Mouse (Mus musculus): ENCODE results near the gene Crat. TPM values are rescaled to one million over a fixed set of nuclear protein-coding genes. Genes with fewer than 3 reads are reported as not detected.

Gene Crat
- polyA plus RNA-seq, 1 experiment from 2014 or later: 164 TPM

DNA sequence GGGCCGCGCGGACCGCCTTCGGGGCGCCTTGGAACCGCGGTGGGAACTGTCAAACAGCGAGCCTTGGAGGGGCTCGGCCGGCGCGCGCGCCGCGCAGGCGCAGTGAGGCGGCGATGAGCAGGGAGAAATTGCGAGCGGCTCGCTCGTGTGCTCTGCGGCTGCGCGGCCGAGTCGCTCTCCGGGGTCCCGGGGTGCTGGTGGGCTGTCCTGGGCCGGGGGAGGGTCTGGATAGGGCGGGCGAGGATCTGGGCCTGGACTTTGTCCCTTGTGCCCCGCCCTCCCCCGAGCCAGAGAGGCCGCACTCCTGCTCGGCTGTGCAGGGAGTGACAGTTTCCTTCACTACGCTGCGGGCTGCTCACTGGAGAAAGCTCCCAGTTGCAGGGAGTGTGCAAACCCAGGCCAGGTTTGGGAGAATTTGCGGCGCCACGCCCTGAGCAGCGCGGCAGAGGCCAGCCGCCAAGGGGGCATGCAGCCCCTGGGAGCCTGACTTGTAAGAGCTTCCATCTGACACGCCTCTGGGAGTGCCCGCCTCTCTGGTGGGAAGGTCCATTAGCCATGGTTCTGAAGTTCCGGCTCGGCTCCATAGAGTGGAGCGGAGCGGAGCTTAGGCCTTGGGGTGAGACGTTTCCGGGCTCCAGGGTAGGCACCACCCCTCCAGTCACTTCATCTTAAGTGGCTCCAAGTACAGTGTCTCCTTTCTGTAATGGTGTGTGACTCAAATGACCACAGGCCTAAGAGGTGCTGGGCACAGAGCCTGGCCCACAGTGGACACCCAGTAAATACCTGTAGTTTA is 22.8 kb downstream of the Crat start:
- Histone ChIP-seq H3K9me3 (replicated peaks; ENCODE audit: control insufficient read depth, low read length) (no peaks in the 10 kb centered on the region), H3K4me2 (ENCODE audit: low read depth, low read length) (peak overlapping the region; percentile 90), H3K36me3 (ENCODE audit: control insufficient read depth, insufficient read depth) (peaks cover 15% of the 10 kb centered on the region), H3K27ac (ENCODE audit: low read length) (peak overlapping the region; percentile 89), H3K9ac (ENCODE audit: low read length) (peak overlapping the region; percentile 81), H3K4me1 (ENCODE audit: control insufficient read depth, insufficient read depth, low read length) (peaks cover 18% of the 10 kb centered on the region), H3K4me3 (ENCODE audit: low read length) (peak overlapping the region; percentile 82), H3K27me3 (ENCODE audit: control insufficient read depth, insufficient read depth, low read length) (no peaks in the 10 kb centered on the region)
- under 1% methylated on average over 51 of the region's 54 CpGs for WGBS
- peak; percentile 69 for ATAC-seq (replicated peaks; ENCODE audit: extremely low read depth, insufficient read depth, low FRiP score)

DNA sequence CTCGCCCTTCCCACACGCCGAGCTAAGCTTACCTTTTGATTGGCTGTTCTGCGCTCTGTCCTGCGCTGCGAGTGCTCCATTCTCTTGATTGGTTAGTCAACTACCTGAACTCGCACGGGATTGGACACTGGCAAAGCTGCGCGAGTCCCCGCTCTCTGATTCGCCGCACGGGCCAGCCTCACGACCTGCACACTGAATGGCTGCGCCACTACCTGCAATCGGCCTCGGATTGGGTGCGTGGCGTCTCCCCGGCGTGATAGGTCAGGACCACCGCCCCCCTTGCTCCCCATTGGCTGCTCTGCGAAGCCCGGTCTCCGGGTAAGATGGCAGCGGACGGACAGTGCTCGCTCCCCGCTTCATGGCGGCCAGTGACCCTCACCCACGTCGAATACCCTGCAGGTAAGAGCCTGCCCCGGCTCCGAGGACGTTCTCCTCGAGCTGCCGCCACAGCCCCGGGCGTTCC is 23.5 kb downstream of the Crat start, which contains the start of gene Dolpp1:
TSS of gene Dolpp1 (plus strand) at position 141 of the 463 bp plus-strand sequence.
- Histone ChIP-seq H3K9me3 (replicated peaks; ENCODE audit: control insufficient read depth, low read length) (no peaks in the 10 kb centered on the region), H3K9ac (ENCODE audit: low read length) (peak within 1 kb of the TSS; percentile 81), H3K4me2 (ENCODE audit: low read depth, low read length) (peak within 1 kb of the TSS; percentile 90), H3K36me3 (ENCODE audit: control insufficient read depth, insufficient read depth) (peaks cover 9% of the 10 kb centered on the region), H3K4me1 (ENCODE audit: control insufficient read depth, insufficient read depth, low read length) (peaks cover 18% of the 10 kb centered on the region), H3K27me3 (ENCODE audit: control insufficient read depth, insufficient read depth, low read length) (no peaks in the 10 kb centered on the region), H3K27ac (ENCODE audit: low read length) (peak within 1 kb of the TSS; percentile 89), H3K4me3 (ENCODE audit: low read length) (peak within 1 kb of the TSS; percentile 82)
- peak; percentile 94 for ATAC-seq (replicated peaks; ENCODE audit: extremely low read depth, insufficient read depth, low FRiP score)
- WGBS: 1% methylated on average over 40 of the region's 40 CpGs

DNA sequence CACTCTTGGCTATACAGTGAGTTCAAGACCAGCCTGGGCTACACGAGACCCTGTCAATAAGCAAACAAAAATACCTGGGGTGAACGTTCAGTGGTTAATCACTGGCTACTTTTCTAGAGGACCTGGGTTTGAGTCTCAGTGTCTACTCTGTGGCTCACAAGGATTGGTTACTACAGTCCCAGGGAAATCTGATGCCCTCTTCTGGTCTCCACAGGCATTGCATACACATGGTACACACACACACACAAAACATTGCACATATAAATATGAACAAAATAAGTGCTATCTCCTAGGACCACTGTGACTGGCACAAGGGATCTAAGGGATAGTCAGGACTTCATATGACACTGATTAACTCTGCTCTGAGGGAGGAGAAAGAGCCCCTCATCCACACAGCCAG is 26.6 kb downstream of the Crat start:
- no peak overlapping the region for H3K4me2 ChIP-seq (ENCODE audit: low read depth, low read length)
- 88% methylated on average over 2 of the region's 2 CpGs for WGBS

DNA sequence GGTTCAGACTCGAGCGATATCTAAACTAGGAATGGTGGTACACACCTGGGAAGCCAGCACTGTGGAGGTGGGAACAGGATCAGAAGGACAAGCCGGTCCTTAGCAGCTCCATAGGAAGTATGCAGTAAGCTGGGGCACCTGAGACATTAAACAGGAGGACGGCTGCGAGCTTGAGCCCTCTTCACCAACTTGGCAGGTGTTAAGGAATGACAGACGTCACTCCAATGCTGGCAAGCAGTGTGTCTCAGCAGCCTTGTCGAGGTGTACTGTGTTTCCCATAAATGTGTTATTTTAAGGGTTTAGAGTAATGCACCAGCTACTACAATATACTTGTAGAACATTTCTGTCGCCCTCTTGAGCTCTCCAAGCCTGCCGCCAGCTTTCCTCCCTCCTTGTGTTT is 28.7 kb downstream of the Crat start:
- 78% methylated on average over 9 of the region's 9 CpGs for WGBS
- H3K4me1 ChIP-seq (ENCODE audit: control insufficient read depth, insufficient read depth, low read length): peaks cover 8% of the 10 kb centered on the region
- no peak overlapping the region for H3K9ac ChIP-seq (ENCODE audit: low read length)
- peaks cover 23% of the 10 kb centered on the region for H3K36me3 ChIP-seq (ENCODE audit: control insufficient read depth, insufficient read depth)
- H3K27me3 ChIP-seq (ENCODE audit: control insufficient read depth, insufficient read depth, low read length): no peaks in the 10 kb centered on the region
- no peak overlapping the region for H3K27ac ChIP-seq (ENCODE audit: low read length)
- no peaks in the 10 kb centered on the region for H3K9me3 ChIP-seq (replicated peaks; ENCODE audit: control insufficient read depth, low read length)
- ATAC-seq (replicated peaks; ENCODE audit: extremely low read depth, insufficient read depth, low FRiP score): no peak
- no peak overlapping the region for H3K4me2 ChIP-seq (ENCODE audit: low read depth, low read length)
- H3K4me3 ChIP-seq (ENCODE audit: low read length): no peak overlapping the region

More for the DNA sequence above, 26.6 kb downstream of the Crat start:
- Histone ChIP-seq H3K9me3 (replicated peaks; ENCODE audit: control insufficient read depth, low read length) (no peaks in the 10 kb centered on the region), H3K4me1 (ENCODE audit: control insufficient read depth, insufficient read depth, low read length) (peaks cover 17% of the 10 kb centered on the region), H3K27ac (ENCODE audit: low read length) (no peak overlapping the region), H3K4me3 (ENCODE audit: low read length) (no peak overlapping the region), H3K9ac (ENCODE audit: low read length) (no peak overlapping the region), H3K36me3 (ENCODE audit: control insufficient read depth, insufficient read depth) (peaks cover 4% of the 10 kb centered on the region), H3K27me3 (ENCODE audit: control insufficient read depth, insufficient read depth, low read length) (no peaks in the 10 kb centered on the region)
- ATAC-seq (replicated peaks; ENCODE audit: extremely low read depth, insufficient read depth, low FRiP score): no peak

DNA sequence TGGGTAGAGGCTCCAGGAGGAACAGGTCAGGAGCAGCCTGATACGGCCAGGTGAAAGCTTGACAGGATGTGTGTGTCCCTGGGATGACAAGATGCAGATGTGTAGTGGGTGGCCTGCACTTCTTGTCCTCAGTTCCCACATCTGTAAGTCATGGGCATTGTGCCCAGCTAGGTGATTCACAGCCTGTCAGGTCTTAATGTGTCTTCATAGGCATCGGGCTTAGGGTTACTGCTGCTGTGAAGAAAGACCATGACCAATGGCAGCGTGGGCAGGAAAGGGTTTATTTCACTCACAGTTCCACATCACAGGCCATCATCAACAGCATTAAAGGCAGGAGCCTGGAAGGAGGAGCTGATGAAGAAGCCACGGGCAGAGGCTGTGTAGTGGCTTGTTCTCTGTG is 30.0 kb downstream of the Crat start:
- no peaks in the 10 kb centered on the region for H3K9me3 ChIP-seq (replicated peaks; ENCODE audit: control insufficient read depth, low read length)
- ATAC-seq (replicated peaks; ENCODE audit: extremely low read depth, insufficient read depth, low FRiP score): no peak
- WGBS: 80% methylated on average over 4 of the region's 4 CpGs
- no peak overlapping the region for H3K4me3 ChIP-seq (ENCODE audit: low read length)
- H3K4me2 ChIP-seq (ENCODE audit: low read depth, low read length): no peak overlapping the region
- no peak overlapping the region for H3K9ac ChIP-seq (ENCODE audit: low read length)
- H3K36me3 ChIP-seq (ENCODE audit: control insufficient read depth, insufficient read depth): peaks cover 33% of the 10 kb centered on the region
- 0 out of 2 replicates have a peak, but pooled peaks cover under 1% of the 10 kb centered on the region for H3K4me1 ChIP-seq (ENCODE audit: control insufficient read depth, insufficient read depth, low read length)
- no peaks in the 10 kb centered on the region for H3K27me3 ChIP-seq (ENCODE audit: control insufficient read depth, insufficient read depth, low read length)
- no peak overlapping the region for H3K27ac ChIP-seq (ENCODE audit: low read length)

DNA sequence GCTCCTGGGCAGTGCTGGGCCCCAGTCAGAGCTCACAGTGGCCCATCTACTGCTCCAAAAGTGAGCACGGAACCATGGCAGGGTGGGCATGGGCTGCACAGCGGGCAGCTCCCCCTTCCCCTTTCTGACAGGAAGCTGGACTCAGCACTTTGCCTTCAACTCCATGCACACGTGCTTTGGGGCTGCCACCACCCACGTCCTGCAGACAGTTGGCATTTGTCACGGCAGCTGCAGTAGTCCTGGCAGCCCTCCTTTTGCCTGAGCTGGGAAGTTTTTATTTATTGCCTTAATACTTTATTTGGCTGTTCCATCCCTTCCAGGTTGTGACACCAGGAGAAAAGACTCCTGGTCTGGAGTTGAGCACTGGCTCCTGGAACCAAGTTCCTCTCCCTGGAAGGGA is 30.8 kb downstream of the Crat start:
- 71% methylated on average over 5 of the region's 5 CpGs for WGBS
- Histone ChIP-seq H3K4me2 (ENCODE audit: low read depth, low read length) (no peak overlapping the region), H3K4me3 (ENCODE audit: low read length) (no peak overlapping the region), H3K9ac (ENCODE audit: low read length) (no peak overlapping the region), H3K9me3 (replicated peaks; ENCODE audit: control insufficient read depth, low read length) (no peaks in the 10 kb centered on the region), H3K36me3 (ENCODE audit: control insufficient read depth, insufficient read depth) (peaks cover 33% of the 10 kb centered on the region), H3K27ac (ENCODE audit: low read length) (no peak overlapping the region), H3K27me3 (ENCODE audit: control insufficient read depth, insufficient read depth, low read length) (no peaks in the 10 kb centered on the region), H3K4me1 (ENCODE audit: control insufficient read depth, insufficient read depth, low read length) (no peaks in the 10 kb centered on the region)
- ATAC-seq (replicated peaks; ENCODE audit: extremely low read depth, insufficient read depth, low FRiP score): no peak

DNA sequence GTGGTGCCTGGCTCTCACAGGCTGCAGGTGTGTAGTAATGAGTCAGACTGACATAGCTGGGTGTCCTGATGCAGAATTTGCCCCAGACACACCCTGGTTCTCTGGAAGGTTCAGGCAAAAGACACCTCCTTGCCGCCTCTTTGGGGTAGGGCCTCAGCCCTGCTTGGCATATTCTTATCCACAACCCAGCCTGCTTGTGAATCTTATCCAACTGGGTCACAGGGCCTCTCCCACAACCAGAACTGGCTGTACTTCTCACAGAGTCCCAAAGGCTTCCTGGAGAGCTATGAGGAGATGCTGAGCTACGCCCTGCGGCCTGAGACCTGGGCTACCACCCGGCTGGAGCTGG is 34.3 kb downstream of the Crat start:
- no peak overlapping the region for H3K27ac ChIP-seq (ENCODE audit: low read length)
- no peak overlapping the region for H3K4me2 ChIP-seq (ENCODE audit: low read depth, low read length)
- WGBS: 90% methylated on average over 4 of the region's 4 CpGs
- no peaks in the 10 kb centered on the region for H3K27me3 ChIP-seq (ENCODE audit: control insufficient read depth, insufficient read depth, low read length)
- no peaks in the 10 kb centered on the region for H3K9me3 ChIP-seq (replicated peaks; ENCODE audit: control insufficient read depth, low read length)
- H3K9ac ChIP-seq (ENCODE audit: low read length): no peak overlapping the region
- H3K4me3 ChIP-seq (ENCODE audit: low read length): no peak overlapping the region
- H3K4me1 ChIP-seq (ENCODE audit: control insufficient read depth, insufficient read depth, low read length): no peaks in the 10 kb centered on the region
- ATAC-seq (replicated peaks; ENCODE audit: extremely low read depth, insufficient read depth, low FRiP score): no peak
- H3K36me3 ChIP-seq (ENCODE audit: control insufficient read depth, insufficient read depth): peaks cover 61% of the 10 kb centered on the region

DNA sequence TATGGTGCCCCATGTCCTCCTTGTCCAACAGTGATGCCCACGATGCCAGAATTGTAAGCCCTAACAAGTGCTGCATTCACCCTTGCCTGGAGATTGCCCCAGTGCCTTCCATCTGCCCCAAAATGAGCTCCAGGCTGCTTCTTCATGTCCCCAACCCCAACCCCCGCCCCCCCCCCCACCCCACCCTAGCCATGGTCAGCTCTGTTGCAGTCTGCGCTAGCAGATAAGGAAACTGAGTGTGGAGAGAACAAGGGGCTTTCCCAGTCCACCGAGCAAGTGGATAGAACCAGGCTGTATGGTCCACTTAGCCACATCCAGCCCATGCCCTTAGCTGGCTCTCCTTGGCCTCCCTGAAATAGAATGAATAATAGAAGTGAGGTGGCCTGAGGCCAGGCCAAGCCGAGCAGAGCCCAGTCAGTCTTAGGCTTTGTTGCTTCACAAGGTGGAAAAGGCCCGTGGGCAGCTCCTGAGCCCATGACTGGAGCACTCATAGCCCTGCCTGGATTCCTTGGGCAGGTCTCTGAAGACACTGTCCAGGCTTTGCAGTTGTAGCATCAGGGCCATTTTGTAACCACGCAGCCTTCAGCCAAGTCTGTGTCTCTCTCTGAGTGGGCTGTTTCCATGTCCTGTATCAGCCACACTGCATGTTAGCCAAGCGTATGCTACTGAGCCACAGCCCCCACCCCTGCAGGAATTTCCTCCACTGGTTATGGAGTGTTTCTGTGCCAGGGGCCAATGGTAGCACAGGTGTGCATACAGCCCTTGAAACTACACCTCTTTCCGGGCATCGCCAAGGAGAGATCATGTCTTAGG is 34.8 kb downstream of the Crat start:
- no peak overlapping the region for H3K4me3 ChIP-seq (ENCODE audit: low read length)
- H3K4me2 ChIP-seq (ENCODE audit: low read depth, low read length): no peak overlapping the region
- no peak overlapping the region for H3K9ac ChIP-seq (ENCODE audit: low read length)
- H3K27ac ChIP-seq (ENCODE audit: low read length): no peak overlapping the region
- ATAC-seq (replicated peaks; ENCODE audit: extremely low read depth, insufficient read depth, low FRiP score): no peak
- 84% methylated on average over 10 of the region's 10 CpGs for WGBS
- peaks cover 67% of the 10 kb centered on the region for H3K36me3 ChIP-seq (ENCODE audit: control insufficient read depth, insufficient read depth)
- H3K27me3 ChIP-seq (ENCODE audit: control insufficient read depth, insufficient read depth, low read length): no peaks in the 10 kb centered on the region
- no peaks in the 10 kb centered on the region for H3K9me3 ChIP-seq (replicated peaks; ENCODE audit: control insufficient read depth, low read length)
- H3K4me1 ChIP-seq (ENCODE audit: control insufficient read depth, insufficient read depth, low read length): no peaks in the 10 kb centered on the region

DNA sequence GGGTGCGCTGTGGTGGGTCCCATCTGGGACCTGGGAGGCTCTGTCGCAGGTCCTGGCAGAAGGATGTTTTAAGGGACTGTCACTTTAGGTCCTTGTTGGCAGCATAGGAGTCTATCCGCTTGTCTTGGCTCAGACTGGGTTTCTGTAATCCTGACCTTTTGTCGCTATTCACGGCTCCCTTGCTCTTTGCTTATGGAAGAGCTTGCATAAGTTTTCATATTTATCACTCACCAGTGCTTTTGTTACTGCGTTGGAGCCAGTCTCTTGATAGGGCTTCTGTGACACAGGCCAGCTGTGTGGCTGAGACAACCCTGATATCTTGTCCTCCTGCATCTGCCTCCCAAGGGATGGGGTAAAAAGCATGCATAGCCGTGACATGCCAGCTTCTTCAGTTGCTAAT is 36.3 kb downstream of the Crat start:
- Histone ChIP-seq H3K27ac (ENCODE audit: low read length) (no peak overlapping the region), H3K27me3 (ENCODE audit: control insufficient read depth, insufficient read depth, low read length) (no peaks in the 10 kb centered on the region), H3K4me1 (ENCODE audit: control insufficient read depth, insufficient read depth, low read length) (no peaks in the 10 kb centered on the region), H3K9ac (ENCODE audit: low read length) (no peak overlapping the region), H3K9me3 (replicated peaks; ENCODE audit: control insufficient read depth, low read length) (no peaks in the 10 kb centered on the region), H3K4me3 (ENCODE audit: low read length) (no peak overlapping the region), H3K4me2 (ENCODE audit: low read depth, low read length) (no peak overlapping the region), H3K36me3 (ENCODE audit: control insufficient read depth, insufficient read depth) (peaks cover 73% of the 10 kb centered on the region)
- 78% methylated on average over 7 of the region's 7 CpGs for WGBS
- ATAC-seq (replicated peaks; ENCODE audit: extremely low read depth, insufficient read depth, low FRiP score): no peak

Measured in heart, embryonic 16.5 days (tissue).